Mouse (Mus musculus): ENCODE data around the gene Obscn. TPM values are rescaled to one million over a fixed set of nuclear protein-coding genes. Genes with fewer than 3 reads are reported as not detected.

Gene Obscn
- 11.0 and 11.5 TPM in 2 replicates for polyA plus RNA-seq (2012; rRNA removed)
- polyA plus RNA-seq (2014; fragmentation: Nextera tagmentation; extraction: Ambion mirVana): 3.2 and 5.4 TPM in 2 replicates

DNA sequence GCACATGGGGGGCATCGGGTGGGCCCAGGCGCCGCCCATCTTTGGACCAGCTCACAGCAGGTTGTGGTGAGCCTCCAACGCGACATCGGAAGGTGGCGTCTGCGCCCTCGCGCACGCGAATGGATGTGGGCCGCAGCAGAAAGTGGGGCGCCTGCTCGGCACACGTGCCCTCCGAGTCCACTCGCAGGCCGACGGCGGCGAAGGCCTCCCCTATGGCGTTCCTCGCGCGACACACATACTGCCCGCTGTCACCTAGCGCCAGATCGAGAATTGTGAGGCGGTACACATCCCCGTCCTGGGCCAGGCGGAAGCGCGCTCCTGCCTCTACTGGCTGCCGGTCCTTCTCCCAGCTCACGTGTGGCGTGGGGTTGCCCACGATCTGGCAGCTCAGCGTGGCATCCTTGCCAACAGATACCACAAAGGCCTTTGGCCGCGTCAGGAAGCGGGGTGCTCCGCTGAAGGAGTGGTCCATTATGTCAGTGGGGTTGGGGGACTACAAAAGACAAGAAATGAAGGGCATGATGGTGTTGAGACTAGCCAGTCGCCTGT, at the start of gene Obscn:
Gene Obscn, minus strand, starts transcription at position 499 of the 549 bp plus-strand sequence.
- Histone ChIP-seq H3K36me3 (ENCODE audit: control insufficient read depth, insufficient read depth, low read length) (no peaks in the 10 kb centered on the region), H3K4me1 (ENCODE audit: control insufficient read depth, insufficient read depth, low read length) (no peaks in the 10 kb centered on the region), H3K4me3 (replicated peaks; ENCODE audit: low read length) (peak within 1 kb of the TSS; percentile 16), H3K9me3 (ENCODE audit: control insufficient read depth, low read length) (no peaks in the 10 kb centered on the region), H3K27ac (replicated peaks; ENCODE audit: low read depth, low read length) (no peak within 1 kb of the TSS), H3K4me2 (replicated peaks; ENCODE audit: low read depth, low read length, severe bottlenecking) (peak within 1 kb of the TSS; percentile 35), H3K9ac (ENCODE audit: low read depth, low read length, severe bottlenecking) (no peak within 1 kb of the TSS; the same call in 1 of the 2 replicates), H3K27me3 (ENCODE audit: control insufficient read depth, insufficient read depth, low read length) (peaks cover 57% of the 10 kb centered on the region)
- no peak for TF ChIP-seq POLR2A (IDR thresholded peaks at IDR 0.05; ENCODE audit: borderline replicate concordance, extremely low read depth, insufficient read depth, insufficient read length)
- ATAC-seq (ENCODE audit: low FRiP score, low read depth) (no peak), DNase-seq (ENCODE audit: low spot score) (no peak)
- WGBS: 24% methylated on average over 41 of the region's 44 CpGs

DNA sequence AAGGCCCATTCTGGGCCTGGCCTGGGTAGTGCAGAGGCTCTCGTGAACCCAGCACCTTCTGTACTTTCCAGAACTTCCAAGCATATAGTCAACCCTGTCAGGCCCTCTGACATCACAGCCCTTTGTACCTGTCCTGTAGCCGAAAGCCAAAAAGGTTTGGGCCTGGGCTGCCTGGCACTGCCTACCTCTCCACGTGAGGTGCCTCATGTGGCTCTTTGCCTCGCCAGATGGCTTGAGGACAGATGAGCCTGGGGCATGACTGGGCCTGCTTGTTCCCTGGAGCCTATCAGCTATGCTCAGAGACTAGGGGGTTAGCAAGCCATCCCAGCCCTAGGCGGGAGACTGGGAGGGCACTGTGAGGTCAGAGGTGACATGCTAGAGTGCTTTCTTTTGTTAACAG, 49.3 kb upstream of the Obscn start:
- Histone ChIP-seq H3K27me3 (ENCODE audit: control insufficient read depth, insufficient read depth, low read length) (no peaks in the 10 kb centered on the region), H3K4me2 (replicated peaks; ENCODE audit: low read depth, low read length, severe bottlenecking) (no peak overlapping the region), H3K9ac (ENCODE audit: low read depth, low read length, severe bottlenecking) (no peak overlapping the region), H3K4me3 (replicated peaks; ENCODE audit: low read length) (no peak overlapping the region), H3K4me1 (ENCODE audit: control insufficient read depth, insufficient read depth, low read length) (no peaks in the 10 kb centered on the region), H3K36me3 (ENCODE audit: control insufficient read depth, insufficient read depth, low read length) (peaks cover 32% of the 10 kb centered on the region), H3K27ac (replicated peaks; ENCODE audit: low read depth, low read length) (no peak overlapping the region), H3K9me3 (ENCODE audit: control insufficient read depth, low read length) (no peaks in the 10 kb centered on the region)
- ATAC-seq (ENCODE audit: low FRiP score, low read depth) (no peak), DNase-seq (ENCODE audit: low spot score) (no peak)
- no peak for TF ChIP-seq POLR2A (IDR thresholded peaks at IDR 0.05; ENCODE audit: borderline replicate concordance, extremely low read depth, insufficient read depth, insufficient read length)
- WGBS: 83% methylated on average over 5 of the region's 5 CpGs

DNA sequence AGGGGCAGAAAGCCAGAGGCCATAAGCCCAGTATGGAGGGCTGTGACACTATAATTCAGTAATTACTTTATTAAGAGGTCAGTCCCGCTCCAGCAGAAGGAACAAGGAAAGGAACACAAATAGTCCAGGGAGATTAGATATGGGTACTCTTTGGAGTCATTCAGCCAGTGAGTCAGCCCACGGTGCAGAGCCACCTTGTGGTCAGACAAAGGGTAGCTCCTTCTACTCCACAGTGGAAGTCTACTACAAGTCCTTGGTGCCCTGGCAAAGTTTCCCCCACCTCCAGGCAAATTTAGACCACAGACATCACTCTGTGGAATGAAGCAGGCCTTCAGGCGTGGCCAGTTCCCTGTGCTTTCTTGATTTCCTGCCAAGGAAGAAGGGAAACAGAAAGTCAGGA, 47.6 kb upstream of the Obscn start:
- Histone ChIP-seq H3K36me3 (ENCODE audit: control insufficient read depth, insufficient read depth, low read length) (peaks cover 32% of the 10 kb centered on the region), H3K4me3 (replicated peaks; ENCODE audit: low read length) (no peak overlapping the region), H3K9me3 (ENCODE audit: control insufficient read depth, low read length) (no peaks in the 10 kb centered on the region), H3K9ac (ENCODE audit: low read depth, low read length, severe bottlenecking) (no peak overlapping the region), H3K27ac (replicated peaks; ENCODE audit: low read depth, low read length) (no peak overlapping the region), H3K27me3 (ENCODE audit: control insufficient read depth, insufficient read depth, low read length) (peaks cover 12% of the 10 kb centered on the region), H3K4me2 (replicated peaks; ENCODE audit: low read depth, low read length, severe bottlenecking) (no peak overlapping the region), H3K4me1 (ENCODE audit: control insufficient read depth, insufficient read depth, low read length) (no peaks in the 10 kb centered on the region)
- no peak for TF ChIP-seq POLR2A (IDR thresholded peaks at IDR 0.05; ENCODE audit: borderline replicate concordance, extremely low read depth, insufficient read depth, insufficient read length)
- ATAC-seq (ENCODE audit: low FRiP score, low read depth) (no peak), DNase-seq (ENCODE audit: low spot score) (peak; percentile 32)
- WGBS: 45% methylated on average over 3 of the region's 3 CpGs

DNA sequence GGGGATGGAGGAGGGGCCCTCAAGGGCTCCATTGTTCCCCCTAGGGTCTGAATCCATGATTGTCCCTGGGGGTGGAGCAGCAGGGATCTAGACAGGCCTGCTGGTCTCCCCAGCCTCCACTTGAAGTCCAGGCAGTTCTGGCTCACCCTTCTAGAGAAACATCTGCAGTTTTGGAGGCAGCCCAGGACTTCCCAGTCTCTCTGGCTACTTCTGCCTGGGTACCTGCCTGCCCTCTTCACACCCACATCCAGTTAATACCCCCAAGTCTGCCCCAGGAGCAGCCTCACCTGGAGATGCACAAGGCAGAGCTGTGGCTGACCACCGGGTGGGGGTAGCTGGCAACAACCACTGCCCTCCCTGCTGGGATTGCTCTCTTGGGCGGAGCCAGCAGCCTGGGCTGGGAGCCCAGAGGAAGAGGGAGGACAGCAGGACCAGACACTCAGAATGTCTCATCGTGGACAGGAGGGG, 46.7 kb upstream of the Obscn start, which contains the start of gene Gjc2:
Gene Gjc2, minus strand, starts transcription at position 350 of the 468 bp plus-strand sequence.
- H3K4me1 ChIP-seq (ENCODE audit: control insufficient read depth, insufficient read depth, low read length): no peaks in the 10 kb centered on the region
- 67% methylated on average over 2 of the region's 3 CpGs for WGBS
- H3K36me3 ChIP-seq (ENCODE audit: control insufficient read depth, insufficient read depth, low read length): peaks cover 32% of the 10 kb centered on the region
- no peak within 1 kb of the TSS for H3K9ac ChIP-seq (ENCODE audit: low read depth, low read length, severe bottlenecking)
- no peak within 1 kb of the TSS for H3K27ac ChIP-seq (replicated peaks; ENCODE audit: low read depth, low read length)
- no peak for ATAC-seq (ENCODE audit: low FRiP score, low read depth)
- no peaks in the 10 kb centered on the region for H3K9me3 ChIP-seq (ENCODE audit: control insufficient read depth, low read length)
- H3K4me2 ChIP-seq (replicated peaks; ENCODE audit: low read depth, low read length, severe bottlenecking): no peak within 1 kb of the TSS
- peaks cover 21% of the 10 kb centered on the region for H3K27me3 ChIP-seq (ENCODE audit: control insufficient read depth, insufficient read depth, low read length)
- no peak for DNase-seq (ENCODE audit: low spot score)
- no peak for TF ChIP-seq POLR2A (IDR thresholded peaks at IDR 0.05; ENCODE audit: borderline replicate concordance, extremely low read depth, insufficient read depth, insufficient read length)
- H3K4me3 ChIP-seq (replicated peaks; ENCODE audit: low read length): no peak within 1 kb of the TSS

DNA sequence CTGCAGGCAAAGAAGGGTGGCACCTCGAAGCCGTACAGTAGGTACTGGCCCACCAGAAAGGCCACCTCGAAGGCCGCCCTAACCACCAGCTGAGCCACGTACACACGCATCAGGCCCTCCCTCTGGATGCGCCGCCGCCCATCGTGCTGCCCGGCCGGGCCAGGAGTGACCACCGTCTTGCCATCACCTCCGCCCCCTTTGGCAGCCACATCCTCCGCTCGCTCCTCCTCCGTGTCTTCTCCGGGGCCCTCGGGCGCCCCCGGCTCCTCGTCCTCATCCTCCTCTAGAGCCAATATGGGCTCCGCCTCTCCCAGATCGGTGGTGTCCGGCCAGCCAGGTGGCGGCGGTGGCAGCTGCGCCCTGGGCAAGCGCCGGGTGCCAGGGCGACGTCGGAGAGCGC, 40.7 kb upstream of the Obscn start:
- peaks cover 59% of the 10 kb centered on the region for H3K27me3 ChIP-seq (ENCODE audit: control insufficient read depth, insufficient read depth, low read length)
- ATAC-seq (ENCODE audit: low FRiP score, low read depth) (no peak), DNase-seq (ENCODE audit: low spot score) (no peak)
- H3K4me3 ChIP-seq (replicated peaks; ENCODE audit: low read length): peak overlapping the region; percentile 28
- 0 out of 2 replicates have a peak overlapping the region, but pooled peaks have one; percentile 16 for H3K9ac ChIP-seq (ENCODE audit: low read depth, low read length, severe bottlenecking)
- H3K9me3 ChIP-seq (ENCODE audit: control insufficient read depth, low read length): no peaks in the 10 kb centered on the region
- WGBS: 13% methylated on average over 29 of the region's 34 CpGs
- no peaks in the 10 kb centered on the region for H3K4me1 ChIP-seq (ENCODE audit: control insufficient read depth, insufficient read depth, low read length)
- TF ChIP-seq POLR2A (IDR thresholded peaks at IDR 0.05; ENCODE audit: borderline replicate concordance, extremely low read depth, insufficient read depth, insufficient read length): no peak
- no peaks in the 10 kb centered on the region for H3K36me3 ChIP-seq (ENCODE audit: control insufficient read depth, insufficient read depth, low read length)
- H3K4me2 ChIP-seq (replicated peaks; ENCODE audit: low read depth, low read length, severe bottlenecking): peak overlapping the region; percentile 37; the same call in 1 of the 2 replicates
- H3K27ac ChIP-seq (replicated peaks; ENCODE audit: low read depth, low read length): no peak overlapping the region

All from limb, embryonic 14.5 days (tissue).